Mouse (Mus musculus): Measurements from ENCODE around the gene Zfp273.
"Not testable (repeated sequence)": the region's sequence is repeated elsewhere in the genome, so short reads cannot be mapped to it uniquely, and the experiment has no call there.

Gene Zfp273

GRCm38 (mm10) chr13:67876049-67876698, 62.6 kb downstream of the Zfp273 start:
- not testable (repeated sequence) for DNase-seq
